Mouse (Mus musculus) CH12.LX (cell line): ENCODE measurements at regions not wholly inside any gene's neighbourhood (a gene's known extent, or its start where the extent isn't known, plus 50 kb on each side); places are given as distances from the start of the nearest gene placed in this dataset.

Source experiments
- CTCF ChIP-seq, 2 experiments: IDR thresholded peaks in 1 of 2; conservative IDR thresholded peaks in 1 of 2; 2 replicates each; pipeline ENCODE4 v1.5.1; 2011 to 2012; ENCODE audit warnings: low read depth in 2 of 2, low read length in 2 of 2, improper control_type of control experiment in 1 of 2, inconsistent platforms in 1 of 2, mild to moderate bottlenecking in 1 of 2, moderate library complexity in 1 of 2
- ELF1 ChIP-seq: IDR thresholded peaks from 2 replicates; pipeline ENCODE4 v1.6.1; 2014; ENCODE audit warnings: low read depth, mild to moderate bottlenecking, inconsistent platforms, low read length, improper control_type of control experiment
- EP300 ChIP-seq: IDR thresholded peaks from 2 replicates; pipeline ENCODE4 v1.6.1; 2011; ENCODE audit warnings: low read length, improper control_type of control experiment
- GABPA ChIP-seq: IDR thresholded peaks from 2 replicates; pipeline ENCODE4 v1.6.1; 2012; ENCODE audit warnings: low read depth, low read length, improper control_type of control experiment, inconsistent platforms; ENCODE audit not compliant: insufficient replicate concordance
- IRF4 ChIP-seq: IDR thresholded peaks from 2 replicates; pipeline ENCODE4 v1.6.1; 2014; ENCODE audit warnings: low read depth, mild to moderate bottlenecking, inconsistent platforms, low read length, improper control_type of control experiment
- JUND ChIP-seq: conservative IDR thresholded peaks from 2 replicates; pipeline ENCODE4 v1.6.1; 2011; ENCODE audit warnings: low read depth, low read length, improper control_type of control experiment
- KAT2A ChIP-seq: IDR thresholded peaks from 2 replicates; pipeline ENCODE4 v1.6.1; 2012; ENCODE audit warnings: low read length, improper control_type of control experiment, inconsistent platforms; ENCODE audit not compliant: insufficient replicate concordance
- MAX ChIP-seq: IDR thresholded peaks from 2 replicates; pipeline ENCODE4 v1.6.1; 2011; ENCODE audit warnings: low read length, improper control_type of control experiment
- POLR2A ChIP-seq: IDR thresholded peaks from 2 replicates; pipeline ENCODE4 v1.6.1; 2011; ENCODE audit warnings: low read depth, mild to moderate bottlenecking, improper control_type of control experiment, low read length
- POLR2AphosphoS2 ChIP-seq: IDR thresholded peaks from 2 replicates; pipeline ENCODE4 v1.6.1; 2011; ENCODE audit warnings: low read depth, low read length, improper control_type of control experiment
- SMC3 ChIP-seq: IDR thresholded peaks from 2 replicates; pipeline ENCODE4 v1.6.1; 2011; ENCODE audit warnings: low read depth, low read length, improper control_type of control experiment
- USF1 ChIP-seq: IDR thresholded peaks from 2 replicates; pipeline ENCODE4 v1.6.1; 2014; ENCODE audit warnings: low read depth, mild to moderate bottlenecking, inconsistent platforms, low read length, improper control_type of control experiment
- ZC3H11A ChIP-seq: IDR thresholded peaks from 2 replicates; pipeline ENCODE4 v1.6.1; 2012; ENCODE audit warnings: low read depth, mild to moderate bottlenecking, inconsistent platforms, low read length, improper control_type of control experiment

- TF ChIP-seq CTCF (conservative IDR thresholded peaks at IDR 0.05 in 1 of 2, IDR thresholded peaks at IDR 0.05 in 1 of 2; ENCODE audit: low read depth in 2 of 2, low read length in 2 of 2), result no peak
- TF ChIP-seq MAX, result no peak
- no peak for TF ChIP-seq JUND
- TF ChIP-seq POLR2A, result no peak
- TF ChIP-seq ELF1, result no peak
- TF ChIP-seq IRF4, result no peak
- no peak for TF ChIP-seq ZC3H11A
- no peak for TF ChIP-seq USF1
- TF ChIP-seq GABPA, result no peak
- TF ChIP-seq POLR2AphosphoS2, result no peak
- TF ChIP-seq KAT2A, result no peak
- no peak for TF ChIP-seq SMC3
- TF ChIP-seq EP300, result no peak
These were observed 97.1 kb downstream of the Efnb1 start for GRCm38 (mm10) chrX:99233035-99233434.
